Mouse (Mus musculus) forebrain, embryonic 11.5 days (tissue): ENCODE results near the gene Dsn1. TPM values are rescaled to one million over a fixed set of nuclear protein-coding genes. Genes with fewer than 3 reads are reported as not detected.

Source experiments
- ATAC-seq: fragments of 200-750 bp; cut with Nextera tagmentation; replicated peaks from 2 replicates; pipeline ENCODE4 v1.8.0; 2017; ENCODE audit warnings: moderate TSS enrichment; ENCODE audit not compliant: low FRiP score
- DNase-seq: peaks from one replicate; pipeline ENCODE4 v3.0.0-alpha.2; 2017; ENCODE audit warnings: low spot score
- H3K27ac ChIP-seq: fragments of 300-500 bp; sonication (generic); 2 replicates; pipeline ENCODE4 v1.5.1; 2014; ENCODE audit warnings: low read depth, low read length
- H3K27me3 ChIP-seq: fragments of 300-500 bp; sonication (generic); 2 replicates; pipeline ENCODE4 v1.6.1; 2014; ENCODE audit warnings: mild to moderate bottlenecking, low read length, mixed read lengths; ENCODE audit not compliant: control insufficient read depth, insufficient read depth
- H3K36me3 ChIP-seq: fragments of 300-500 bp; sonication (generic); 2 replicates; pipeline ENCODE4 v1.6.1; 2014; ENCODE audit warnings: mild to moderate bottlenecking, low read length, moderate library complexity, mixed read lengths; ENCODE audit not compliant: control insufficient read depth, insufficient read depth
- H3K4me1 ChIP-seq: fragments of 300-500 bp; sonication (generic); replicated peaks from 2 replicates; pipeline ENCODE4 v1.6.1; 2014; ENCODE audit warnings: low read length, mixed read lengths; ENCODE audit not compliant: control insufficient read depth, insufficient read depth
- H3K4me2 ChIP-seq: fragments of 300-500 bp; sonication (generic); 2 replicates; pipeline ENCODE4 v1.6.1; 2014; ENCODE audit warnings: low read depth, mild to moderate bottlenecking, low read length, moderate library complexity, mixed read lengths; ENCODE audit not compliant: severe bottlenecking
- H3K4me3 ChIP-seq: fragments of 300-500 bp; sonication (generic); 2 replicates; pipeline ENCODE4 v1.5.1; 2014; ENCODE audit warnings: low read depth, low read length
- H3K9ac ChIP-seq: fragments of 300-500 bp; sonication (generic); 2 replicates; pipeline ENCODE4 v1.6.1; 2014; ENCODE audit warnings: low read length
- H3K9me3 ChIP-seq: fragments of 300-500 bp; sonication (generic); 2 replicates; pipeline ENCODE4 v1.6.1; 2016; ENCODE audit warnings: low read length, mixed read lengths; ENCODE audit not compliant: control insufficient read depth
- WGBS: fragments of 180-500 bp; shearing (Covaris S2); extraction: QIAGEN DNeasy Blood & Tissue Kit; methylation state at CpG from one replicate; pipeline ENCODE4 v1.1.7; 2014; 5-methylcytosine and 5-hydroxymethylcytosine counted together
- polyA plus RNA-seq: library from polyadenylated mRNA; unstranded; fragments of >200 nt; fragmentation: Nextera tagmentation; extraction: Ambion mirVana; gene quantifications from 2 replicates; pipeline ENCODE4 v1.2.1, GENCODE M21; 2014

Gene Dsn1
- polyA plus RNA-seq, 1 experiment from 2014 or later, result 64.4 TPM

DNA sequence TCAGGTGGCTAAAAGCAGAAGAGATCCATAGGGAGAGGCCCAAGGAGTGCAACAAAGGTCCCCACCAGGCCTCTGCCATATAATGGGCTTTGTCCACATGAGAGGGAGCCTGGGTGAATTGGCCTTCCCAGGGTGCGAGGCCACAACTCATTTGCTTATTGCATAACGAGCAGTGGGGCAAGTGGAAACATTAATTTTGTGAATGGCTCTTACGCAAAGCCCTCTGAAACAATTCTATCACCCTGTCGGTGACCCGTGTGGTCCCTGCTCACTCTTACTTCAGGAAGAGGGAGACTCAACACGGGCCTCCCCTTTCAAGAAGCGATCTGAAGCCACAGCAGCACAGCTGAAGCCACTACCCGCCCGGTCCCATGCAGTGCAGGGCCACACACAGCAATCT is 30.3 kb upstream of the Dsn1 start:
- Histone ChIP-seq H3K9ac (no peak overlapping the region), H3K4me3 (no peak overlapping the region), H3K36me3 (peaks cover 13% of the 10 kb centered on the region; the same call in 1 of the 2 replicates), H3K9me3 (no peaks in the 10 kb centered on the region), H3K27me3 (no peaks in the 10 kb centered on the region), H3K4me2 (no peak overlapping the region), H3K4me1 (0 out of 2 replicates have a peak, but pooled peaks cover 2% of the 10 kb centered on the region), H3K27ac (no peak overlapping the region)
- DNase-seq (no peak), ATAC-seq (no peak)
- WGBS, result 51% methylated on average over 9 of the region's 9 CpGs

- no peak overlapping the region for H3K4me3 ChIP-seq
- DNase-seq, result no peak
- no peak overlapping the region for H3K27ac ChIP-seq
- no peak overlapping the region for H3K9ac ChIP-seq
- no peak overlapping the region for H3K4me2 ChIP-seq
- H3K9me3 ChIP-seq, result no peaks in the 10 kb centered on the region
- 0 out of 2 replicates have a peak, but pooled peaks cover 2% of the 10 kb centered on the region for H3K4me1 ChIP-seq
- 93% methylated on average over 8 of the region's 8 CpGs for WGBS
- no peaks in the 10 kb centered on the region for H3K27me3 ChIP-seq
- ATAC-seq, result no peak
- peaks cover 13% of the 10 kb centered on the region; the same call in 1 of the 2 replicates for H3K36me3 ChIP-seq
Observed at GRCm38 (mm10) chr2:157036400-157036799, 29.4 kb upstream of the Dsn1 start.

- whole genome bisulfite sequencing, result 91% methylated on average over 7 of the region's 7 CpGs
- DNase-seq, result no peak
- Histone ChIP-seq H3K27ac (no peak overlapping the region), H3K4me3 (no peak overlapping the region), H3K9me3 (no peaks in the 10 kb centered on the region), H3K9ac (no peak overlapping the region), H3K4me1 (0 out of 2 replicates have a peak, but pooled peaks cover 2% of the 10 kb centered on the region), H3K27me3 (no peaks in the 10 kb centered on the region), H3K4me2 (no peak overlapping the region), H3K36me3 (peaks cover 15% of the 10 kb centered on the region)
- no peak for ATAC-seq
Observed at GRCm38 (mm10) chr2:157035371-157035770, 28.4 kb upstream of the Dsn1 start.

DNA sequence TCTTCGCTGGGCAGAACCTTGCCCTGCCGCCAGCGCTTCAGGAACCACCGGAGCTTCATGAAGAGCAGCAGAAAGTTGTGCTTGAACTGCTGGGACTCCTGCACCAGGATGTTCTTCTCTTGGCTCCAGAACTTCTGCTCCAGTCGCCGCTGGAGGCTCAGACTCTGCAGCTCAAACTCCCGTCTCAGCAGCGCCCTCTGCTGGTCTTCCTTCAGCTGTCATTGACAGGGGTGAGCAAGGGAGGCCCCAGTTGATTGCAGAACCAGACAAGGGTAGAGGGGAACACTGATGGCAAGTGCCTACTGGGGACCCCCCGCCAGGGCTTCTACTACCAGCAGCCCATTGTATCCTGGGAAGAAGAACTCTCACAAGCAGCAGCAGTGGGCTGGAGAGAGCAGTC is 23.9 kb upstream of the Dsn1 start:
- H3K27me3 ChIP-seq, result no peaks in the 10 kb centered on the region
- ATAC-seq, result 0 out of 2 replicates have a peak, but pooled peaks have one; percentile 55
- H3K4me2 ChIP-seq, result no peak overlapping the region
- 49% methylated on average over 9 of the region's 9 CpGs for WGBS
- H3K9me3 ChIP-seq, result no peaks in the 10 kb centered on the region
- DNase-seq, result peak; percentile 90
- peaks cover 39% of the 10 kb centered on the region for H3K36me3 ChIP-seq
- H3K4me3 ChIP-seq, result no peak overlapping the region
- no peak overlapping the region for H3K27ac ChIP-seq
- no peak overlapping the region for H3K9ac ChIP-seq
- H3K4me1 ChIP-seq, result no peaks in the 10 kb centered on the region

DNA sequence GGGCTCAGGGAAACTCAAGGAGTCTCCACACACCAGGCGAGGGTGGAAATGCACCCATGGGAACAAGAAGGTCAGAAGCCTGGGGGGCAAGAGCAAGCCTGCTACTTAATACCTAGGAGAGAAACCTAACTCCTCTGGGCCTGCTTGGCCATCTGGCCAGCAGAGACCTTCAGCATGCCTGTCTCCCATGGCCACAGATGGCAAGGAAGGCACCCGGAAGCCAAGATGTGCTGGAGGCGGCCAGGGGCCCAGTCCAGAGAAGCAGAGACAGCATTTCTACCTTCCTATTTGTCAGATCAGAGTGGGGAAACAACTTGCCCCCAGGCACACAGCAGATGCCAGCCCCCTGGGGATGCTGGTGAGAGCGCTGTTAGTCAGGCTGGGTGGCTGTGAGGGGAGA is 21.3 kb upstream of the Dsn1 start:
- DNase-seq, result no peak
- no peak overlapping the region for H3K27ac ChIP-seq
- H3K4me1 ChIP-seq, result no peaks in the 10 kb centered on the region
- no peak for ATAC-seq
- no peak overlapping the region for H3K4me3 ChIP-seq
- H3K36me3 ChIP-seq, result peaks cover 45% of the 10 kb centered on the region
- H3K27me3 ChIP-seq, result no peaks in the 10 kb centered on the region
- no peak overlapping the region for H3K9ac ChIP-seq
- peaks cover 2% of the 10 kb centered on the region; the same call in 1 of the 2 replicates for H3K9me3 ChIP-seq
- H3K4me2 ChIP-seq, result no peak overlapping the region
- WGBS, result 92% methylated on average over 4 of the region's 4 CpGs

DNA sequence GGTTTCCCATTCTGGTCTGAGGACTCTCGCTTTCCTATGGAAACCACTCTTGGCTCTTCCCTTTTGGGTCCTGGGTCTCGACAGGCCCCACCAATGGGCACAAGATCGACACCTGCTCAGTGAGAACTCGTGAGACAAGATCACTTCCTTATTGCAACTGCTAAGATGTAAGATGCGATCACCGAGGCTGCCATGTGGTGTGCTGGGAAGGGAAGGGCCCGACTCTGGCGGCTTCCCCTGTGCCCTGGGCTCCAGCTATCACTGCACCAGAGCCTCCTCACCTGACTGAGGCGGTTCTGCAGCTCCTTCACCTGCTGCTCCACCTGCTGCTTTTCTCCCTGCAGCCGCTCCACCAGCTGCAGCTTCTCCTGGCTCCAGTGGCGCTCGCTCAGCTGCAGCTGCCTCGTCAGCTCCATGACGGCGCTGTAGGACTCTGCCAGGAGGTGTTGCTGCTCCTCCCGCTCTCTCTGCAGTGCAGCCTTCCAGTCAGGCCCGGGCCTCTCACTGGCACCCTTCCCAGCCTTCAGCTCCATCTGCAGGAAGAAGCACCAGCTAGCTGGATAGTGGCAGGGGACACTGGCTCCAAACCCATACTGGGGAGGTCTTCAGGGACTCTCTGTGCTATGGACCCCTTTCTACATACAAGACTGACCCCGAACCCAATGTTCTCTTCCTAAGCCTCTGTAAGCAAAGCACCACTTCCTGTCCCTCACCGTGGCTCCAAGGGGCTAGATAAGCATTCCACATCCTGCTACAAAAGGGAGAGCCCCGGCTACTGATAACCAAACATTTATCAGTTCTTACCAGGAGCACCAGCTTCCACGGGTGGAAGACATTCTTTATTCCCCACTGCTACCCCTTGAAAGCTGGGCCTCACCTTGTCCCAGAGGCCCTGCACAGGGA is 20.4 kb upstream of the Dsn1 start:
- no peak overlapping the region for H3K4me3 ChIP-seq
- H3K27me3 ChIP-seq, result no peaks in the 10 kb centered on the region
- 0 out of 2 replicates have a peak overlapping the region, but pooled peaks have one; percentile 8 for H3K4me2 ChIP-seq
- no peak overlapping the region for H3K9ac ChIP-seq
- ATAC-seq (no peak), DNase-seq (no peak)
- WGBS, result 92% methylated on average over 21 of the region's 21 CpGs
- H3K27ac ChIP-seq, result no peak overlapping the region
- H3K9me3 ChIP-seq, result peaks cover 2% of the 10 kb centered on the region; the same call in 1 of the 2 replicates
- no peaks in the 10 kb centered on the region for H3K4me1 ChIP-seq
- H3K36me3 ChIP-seq, result peaks cover 49% of the 10 kb centered on the region

DNA sequence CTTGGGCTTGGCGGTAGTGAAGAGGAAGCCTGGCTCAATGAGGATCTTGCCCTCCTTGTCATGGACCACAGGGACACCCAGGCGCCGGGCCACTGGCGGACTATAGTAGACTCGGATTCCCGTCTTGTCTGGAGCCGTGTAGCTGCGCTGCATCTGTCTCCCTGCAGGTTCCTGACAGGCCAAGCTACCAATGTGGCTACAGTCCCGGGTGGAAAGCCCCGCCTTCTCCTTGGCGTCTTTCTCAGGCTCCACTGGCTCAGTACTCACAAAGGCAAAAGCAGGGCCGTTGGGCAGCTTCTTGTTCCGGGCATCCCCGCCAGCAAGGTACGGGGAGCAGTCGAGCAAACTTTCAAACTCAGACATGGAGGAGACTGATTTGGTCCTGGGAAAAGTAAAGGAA is 14.2 kb upstream of the Dsn1 start:
- Histone ChIP-seq H3K9me3 (peaks cover 2% of the 10 kb centered on the region; the same call in 1 of the 2 replicates), H3K4me1 (no peaks in the 10 kb centered on the region), H3K27ac (no peak overlapping the region), H3K27me3 (no peaks in the 10 kb centered on the region), H3K4me3 (no peak overlapping the region), H3K9ac (no peak overlapping the region), H3K4me2 (no peak overlapping the region), H3K36me3 (peaks cover 48% of the 10 kb centered on the region)
- ATAC-seq (no peak), DNase-seq (no peak)
- 97% methylated on average over 16 of the region's 16 CpGs for WGBS

GRCm38 (mm10) chr2:157019228-157019627 is 12.3 kb upstream of the Dsn1 start:
- Histone ChIP-seq H3K27me3 (no peaks in the 10 kb centered on the region), H3K9ac (no peak overlapping the region), H3K9me3 (no peaks in the 10 kb centered on the region), H3K36me3 (peaks cover 37% of the 10 kb centered on the region), H3K4me1 (no peaks in the 10 kb centered on the region), H3K27ac (no peak overlapping the region), H3K4me3 (no peak overlapping the region), H3K4me2 (no peak overlapping the region)
- no peak for ATAC-seq
- no peak for DNase-seq
- 94% methylated on average over 4 of the region's 4 CpGs for WGBS
